Mouse (Mus musculus) heart, postnatal 0 days (tissue): ENCODE measurements around the gene Ipo5.

ENCODE experiments used
- CTCF ChIP-seq: IDR thresholded peaks from 2 replicates; pipeline ENCODE4 v1.5.1; 2016; ENCODE audit warnings: antibody characterized with exemption, control low read depth, low read depth
- EP300 ChIP-seq: IDR thresholded peaks from 2 replicates; pipeline ENCODE4 v1.6.1; 2016; ENCODE audit warnings: antibody characterized with exemption, low read depth

- no peak for TF ChIP-seq CTCF
- no peak for TF ChIP-seq EP300
Observed at GRCm38 (mm10) chr14:120931236-120931635, 20.2 kb downstream of the Ipo5 start.
